Mouse (Mus musculus) hindbrain, embryonic 14.5 days (tissue): ENCODE data around the gene Spindoc. TPM values are rescaled to one million over a fixed set of nuclear protein-coding genes. Genes with fewer than 3 reads are reported as not detected.

Experiments used
- ATAC-seq: fragments of 200-750 bp; cut with Nextera tagmentation; 2 replicates; pipeline ENCODE4 v1.8.0; 2017; ENCODE audit warnings: moderate number of reproducible peaks, mild to moderate bottlenecking, moderate TSS enrichment, moderate library complexity; ENCODE audit not compliant: low FRiP score
- DNase-seq: peaks from one replicate; pipeline ENCODE4 v3.0.0-alpha.2; 2015; ENCODE audit warnings: low spot score
- H3K27ac ChIP-seq: fragments of 300-500 bp; sonication (generic); 2 replicates; pipeline ENCODE4 v1.5.1; 2014; ENCODE audit warnings: mild to moderate bottlenecking, moderate library complexity
- H3K27me3 ChIP-seq: fragments of 300-500 bp; sonication (generic); 2 replicates; pipeline ENCODE4 v1.6.1; 2014; ENCODE audit warnings: mild to moderate bottlenecking, low read length, mixed read lengths; ENCODE audit not compliant: control insufficient read depth, insufficient read depth
- H3K36me3 ChIP-seq: fragments of 300-500 bp; sonication (generic); replicated peaks from 2 replicates; pipeline ENCODE4 v1.6.1; 2014; ENCODE audit not compliant: control insufficient read depth, insufficient read depth
- H3K4me1 ChIP-seq: fragments of 300-500 bp; sonication (generic); replicated peaks from 2 replicates; pipeline ENCODE4 v1.6.1; 2014; ENCODE audit warnings: antibody characterized with exemption, low read length, mixed read lengths; ENCODE audit not compliant: control insufficient read depth, insufficient read depth
- H3K4me2 ChIP-seq: fragments of 300-500 bp; sonication (generic); replicated peaks from 2 replicates; pipeline ENCODE4 v1.6.1; 2014; ENCODE audit warnings: mild to moderate bottlenecking, moderate library complexity
- H3K4me3 ChIP-seq: fragments of 300-500 bp; sonication (generic); replicated peaks from 2 replicates; pipeline ENCODE4 v1.5.1; 2014; ENCODE audit warnings: mild to moderate bottlenecking, low read length
- H3K9ac ChIP-seq: fragments of 300-500 bp; sonication (generic); 2 replicates; pipeline ENCODE4 v1.6.1; 2014
- H3K9me3 ChIP-seq: fragments of 300-500 bp; sonication (generic); 2 replicates; pipeline ENCODE4 v1.6.1; 2016; ENCODE audit warnings: low read length; ENCODE audit not compliant: control insufficient read depth
- WGBS: fragments of 180-500 bp; shearing (Covaris S2); extraction: QIAGEN DNeasy Blood & Tissue Kit; methylation state at CpG from one replicate; pipeline ENCODE4 v1.1.7; 2014; 5-methylcytosine and 5-hydroxymethylcytosine counted together
- polyA plus RNA-seq: library from polyadenylated mRNA; unstranded; fragments of >200 nt; fragmentation: Nextera tagmentation; extraction: Ambion mirVana; gene quantifications from 2 replicates; pipeline ENCODE4 v1.2.1, GENCODE M21; 2014

Spindoc gene
- polyA plus RNA-seq, 1 experiment from 2014 or later = 25.8 TPM

- peak overlapping the region; percentile 100 for H3K9ac ChIP-seq
- ATAC-seq (no peak), DNase-seq (no peak)
- H3K9me3 ChIP-seq = no peaks in the 10 kb centered on the region
- 39% methylated on average over 26 of the region's 27 CpGs for WGBS
- H3K27me3 ChIP-seq = no peaks in the 10 kb centered on the region
- H3K36me3 ChIP-seq = peaks cover 48% of the 10 kb centered on the region
- peak overlapping the region; percentile 36 for H3K4me3 ChIP-seq
- peaks cover 61% of the 10 kb centered on the region for H3K4me1 ChIP-seq
- peak overlapping the region; percentile 92 for H3K27ac ChIP-seq
- peak overlapping the region; percentile 90 for H3K4me2 ChIP-seq
Measured at GRCm38 (mm10) chr19:7420841-7421601, 38.2 kb upstream of the Spindoc start.

DNA sequence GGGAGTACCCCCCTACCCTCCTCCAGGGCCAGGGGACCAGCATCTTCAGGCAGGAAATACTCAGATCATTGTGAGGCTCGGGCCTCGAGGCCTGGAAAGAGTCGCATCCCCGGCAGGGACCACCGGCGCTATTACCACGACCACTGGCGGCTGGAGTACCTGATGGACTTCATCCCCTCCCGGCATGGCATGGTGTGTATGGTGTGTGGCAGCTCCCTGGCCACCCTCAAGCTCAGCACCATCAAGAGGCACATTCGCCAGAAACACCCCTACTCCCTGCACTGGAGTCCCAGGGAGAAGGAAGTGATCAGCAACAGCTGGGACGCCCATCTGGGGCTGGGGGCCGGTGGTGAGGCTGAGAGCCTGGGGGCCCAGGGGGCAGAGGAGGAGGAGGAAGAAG is 37.3 kb upstream of the Spindoc start:
- ATAC-seq (no peak), DNase-seq (no peak)
- peaks cover 39% of the 10 kb centered on the region for H3K36me3 ChIP-seq
- WGBS = 42% methylated on average over 12 of the region's 12 CpGs
- peak overlapping the region; percentile 100 for H3K9ac ChIP-seq
- H3K27me3 ChIP-seq = no peaks in the 10 kb centered on the region
- peak overlapping the region; percentile 100 for H3K27ac ChIP-seq
- H3K9me3 ChIP-seq = no peaks in the 10 kb centered on the region
- peak overlapping the region; percentile 90 for H3K4me2 ChIP-seq
- H3K4me3 ChIP-seq = peak overlapping the region; percentile 81
- peaks cover 66% of the 10 kb centered on the region for H3K4me1 ChIP-seq

DNA sequence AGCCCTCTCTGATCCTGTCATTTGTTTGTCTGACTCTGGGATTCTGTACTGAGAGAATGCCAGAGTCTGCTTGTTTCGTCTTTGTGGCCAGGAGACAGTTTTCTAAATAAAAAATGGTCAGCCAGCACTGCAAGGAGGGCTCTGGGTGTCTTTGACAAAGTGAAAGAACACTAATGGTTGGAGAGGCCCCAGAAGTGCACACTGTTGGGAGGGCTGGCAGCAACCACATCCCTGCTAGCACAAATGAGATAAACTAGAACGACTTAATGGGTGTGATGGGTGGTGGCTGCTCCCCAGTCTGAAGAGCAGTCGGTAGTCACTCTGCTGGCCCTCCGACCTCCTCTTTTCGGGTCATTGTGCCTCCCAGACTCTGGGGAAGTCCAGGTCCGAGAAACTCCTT is 36.3 kb upstream of the Spindoc start:
- Histone ChIP-seq H3K9me3 (no peaks in the 10 kb centered on the region), H3K27me3 (no peaks in the 10 kb centered on the region), H3K36me3 (peaks cover 32% of the 10 kb centered on the region), H3K4me1 (peaks cover 64% of the 10 kb centered on the region), H3K4me2 (peak overlapping the region; percentile 90), H3K4me3 (peak overlapping the region; percentile 81), H3K27ac (peak overlapping the region; percentile 100), H3K9ac (peak overlapping the region; percentile 100)
- no peak for DNase-seq
- ATAC-seq = no peak
- 17% methylated on average over 6 of the region's 6 CpGs for WGBS

- DNase-seq (peak; percentile 88), ATAC-seq (peak; percentile 72)
- Histone ChIP-seq H3K9me3 (no peaks in the 10 kb centered on the region), H3K4me2 (peak overlapping the region; percentile 90), H3K9ac (peak overlapping the region; percentile 100), H3K36me3 (peaks cover 31% of the 10 kb centered on the region), H3K27me3 (no peaks in the 10 kb centered on the region), H3K4me3 (peak overlapping the region; percentile 81), H3K4me1 (peaks cover 54% of the 10 kb centered on the region), H3K27ac (peak overlapping the region; percentile 100)
- WGBS = 0% methylated on average over 50 of the region's 59 CpGs
Measured at GRCm38 (mm10) chr19:7417911-7418849, 35.4 kb upstream of the Spindoc start.

DNA sequence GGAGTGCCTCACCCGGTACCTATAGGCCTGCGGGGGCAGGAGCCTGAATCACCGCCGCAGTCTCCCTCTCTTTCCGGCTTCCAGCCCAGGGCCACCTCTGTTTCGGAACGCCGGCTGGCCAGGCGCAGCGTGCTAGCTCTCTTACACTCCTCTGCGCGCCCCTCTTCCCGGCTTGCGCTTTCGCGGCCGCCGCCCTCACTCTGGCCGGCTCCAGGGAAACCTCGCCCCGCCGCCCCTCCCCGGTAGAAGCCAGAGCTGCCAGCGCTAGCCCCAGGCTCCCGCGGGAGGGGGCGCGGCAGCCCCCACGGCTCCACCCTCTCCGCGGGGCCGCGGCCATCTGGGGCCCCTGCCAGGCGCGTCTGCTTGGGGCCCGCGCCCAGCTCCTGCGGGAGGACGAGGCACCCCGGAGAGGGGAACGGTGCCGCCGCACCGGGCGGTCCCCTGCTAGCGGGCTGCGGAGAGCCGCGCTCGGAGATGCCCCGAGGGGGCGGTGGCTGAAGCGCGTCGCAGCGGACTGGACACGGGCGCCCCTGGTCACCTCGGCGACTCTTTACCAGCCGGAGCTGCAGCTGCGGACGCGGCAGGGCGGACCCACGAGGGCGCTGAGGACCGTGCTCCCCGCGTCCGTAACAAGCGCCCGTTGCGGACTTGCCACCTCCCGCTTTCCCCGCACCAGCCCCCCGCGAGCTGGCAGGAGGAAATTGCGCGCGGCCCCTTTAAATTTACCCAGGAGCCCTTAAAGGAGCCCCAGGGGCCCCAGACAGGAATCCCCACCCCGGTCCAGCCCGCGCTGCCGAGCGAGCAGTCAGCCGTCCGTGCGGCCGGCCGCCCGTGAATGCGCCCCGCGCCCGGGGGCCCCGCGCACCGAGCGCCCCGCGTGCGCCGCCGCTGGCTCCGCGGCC is 34.3 kb upstream of the Spindoc start, which contains the start of gene 2700081O15Rik:
TSS of gene 2700081O15Rik (plus strand) at position 792 of the 902 bp plus-strand sequence.
- ATAC-seq (peak; percentile 49), DNase-seq (peak; percentile 78)
- peak within 1 kb of the TSS; percentile 100 for H3K27ac ChIP-seq
- H3K9ac ChIP-seq = peak within 1 kb of the TSS; percentile 100
- peaks cover 20% of the 10 kb centered on the region for H3K36me3 ChIP-seq
- H3K4me1 ChIP-seq = peaks cover 43% of the 10 kb centered on the region
- no peaks in the 10 kb centered on the region for H3K9me3 ChIP-seq
- WGBS = under 1% methylated on average over 82 of the region's 107 CpGs
- peak within 1 kb of the TSS; percentile 81 for H3K4me3 ChIP-seq
- no peaks in the 10 kb centered on the region for H3K27me3 ChIP-seq
- peak within 1 kb of the TSS; percentile 90 for H3K4me2 ChIP-seq

GRCm38 (mm10) chr19:7415916-7416833 is 33.4 kb upstream of the Spindoc start:
- Histone ChIP-seq H3K36me3 (peaks cover 11% of the 10 kb centered on the region), H3K9me3 (no peaks in the 10 kb centered on the region), H3K9ac (peak overlapping the region; percentile 100), H3K4me2 (peak overlapping the region; percentile 90), H3K4me1 (peaks cover 34% of the 10 kb centered on the region), H3K4me3 (peak overlapping the region; percentile 81), H3K27me3 (no peaks in the 10 kb centered on the region), H3K27ac (peak overlapping the region; percentile 100)
- no peak for DNase-seq
- 23% methylated on average over 22 of the region's 22 CpGs for WGBS
- ATAC-seq = no peak; the same call in 1 of the 2 replicates

GRCm38 (mm10) chr19:7412361-7412760 is 29.6 kb upstream of the Spindoc start:
- H3K9me3 ChIP-seq = no peaks in the 10 kb centered on the region
- H3K27ac ChIP-seq = no peak overlapping the region
- H3K9ac ChIP-seq = no peak overlapping the region
- H3K4me3 ChIP-seq = no peak overlapping the region
- H3K4me2 ChIP-seq = no peak overlapping the region
- WGBS = 57% methylated on average over 2 of the region's 2 CpGs
- no peaks in the 10 kb centered on the region for H3K36me3 ChIP-seq
- DNase-seq (no peak), ATAC-seq (no peak)
- H3K4me1 ChIP-seq = peaks cover 11% of the 10 kb centered on the region
- no peaks in the 10 kb centered on the region for H3K27me3 ChIP-seq

GRCm38 (mm10) chr19:7404623-7405229 is 21.9 kb upstream of the Spindoc start:
- 74% methylated on average over 9 of the region's 9 CpGs for WGBS
- ATAC-seq = no peak
- Histone ChIP-seq H3K4me1 (no peaks in the 10 kb centered on the region), H3K9ac (no peak overlapping the region), H3K36me3 (no peaks in the 10 kb centered on the region), H3K4me3 (no peak overlapping the region), H3K27me3 (no peaks in the 10 kb centered on the region), H3K9me3 (no peaks in the 10 kb centered on the region), H3K27ac (no peak overlapping the region), H3K4me2 (no peak overlapping the region)
- DNase-seq = no peak
